Mouse (Mus musculus) adrenal gland, adult 8-10 months (tissue): ENCODE data around the gene Spdef. TPM values are rescaled to one million over a fixed set of nuclear protein-coding genes. Genes with fewer than 3 reads are reported as not detected.

Source experiments
- DNase-seq: peaks from one replicate; pipeline ENCODE4 v3.0.0; 2022
- total RNA-seq, 4 experiments: library from RNA; stranded (reverse); gene quantifications; 2 replicates each; pipeline ENCODE4 v1.2.4; 2022

Gene Spdef
- total RNA-seq, 4 experiments from 2014 or later, result 0.37 TPM; not detected in 3

DNA sequence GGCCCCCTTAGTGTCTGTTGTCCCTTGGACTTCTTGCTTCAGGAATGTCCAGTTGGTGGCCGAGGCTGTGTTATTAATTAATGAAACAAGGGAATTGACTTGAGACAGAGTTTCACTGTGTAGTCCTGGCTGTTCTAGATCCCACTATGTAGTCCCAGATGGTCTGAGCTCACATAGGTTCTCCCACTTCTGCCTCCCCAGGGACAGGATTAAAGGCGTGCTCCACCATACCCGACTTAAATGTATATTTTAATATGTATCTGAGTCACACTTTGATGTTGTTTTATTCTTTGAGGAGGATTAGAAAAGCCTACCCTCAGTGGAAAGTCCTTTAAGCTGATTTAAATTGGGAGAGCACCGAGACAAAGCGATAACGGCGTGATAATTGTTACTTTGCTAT lies 52.5 kb downstream of the Spdef start:
- no peak for DNase-seq

DNA sequence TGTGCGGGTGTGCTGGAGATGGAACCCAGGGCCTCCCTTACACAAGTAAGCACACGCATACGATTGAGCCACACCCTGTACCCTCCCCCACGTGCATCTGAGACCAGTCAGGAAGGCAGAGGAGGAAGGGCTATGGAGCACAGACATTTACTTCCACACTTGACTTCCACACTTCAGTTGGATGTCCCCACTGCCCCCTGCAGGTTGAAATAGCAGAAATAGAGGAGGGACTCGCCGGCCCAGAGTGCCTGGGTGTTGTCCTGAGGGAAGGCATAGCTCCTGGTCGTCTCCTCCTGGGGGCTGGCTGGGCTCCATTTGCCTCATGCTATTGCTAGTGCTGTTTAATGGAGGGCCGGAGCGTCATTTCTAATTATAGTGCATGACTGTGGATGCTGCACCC lies 53.3 kb downstream of the Spdef start:
- no peak for DNase-seq

DNA sequence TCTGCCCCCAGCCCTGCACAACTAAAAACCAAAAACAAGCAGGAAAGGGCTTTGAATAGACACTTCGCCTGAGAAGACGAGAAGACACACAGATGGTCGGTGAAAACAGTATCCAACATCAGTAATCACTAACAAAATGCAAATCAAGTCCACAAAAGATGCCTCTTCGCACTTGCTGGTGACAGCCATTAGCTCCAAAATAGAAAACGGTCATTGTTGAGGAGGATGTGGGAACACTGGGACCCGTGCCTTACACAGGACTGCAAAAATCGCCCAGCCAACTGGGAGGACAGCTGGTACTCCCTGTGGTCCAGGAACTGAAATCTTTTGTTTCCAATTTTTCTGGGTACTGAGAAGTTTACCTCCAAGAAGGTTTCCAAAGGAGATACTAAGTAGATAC lies 54.8 kb downstream of the Spdef start:
- no peak for DNase-seq

DNA sequence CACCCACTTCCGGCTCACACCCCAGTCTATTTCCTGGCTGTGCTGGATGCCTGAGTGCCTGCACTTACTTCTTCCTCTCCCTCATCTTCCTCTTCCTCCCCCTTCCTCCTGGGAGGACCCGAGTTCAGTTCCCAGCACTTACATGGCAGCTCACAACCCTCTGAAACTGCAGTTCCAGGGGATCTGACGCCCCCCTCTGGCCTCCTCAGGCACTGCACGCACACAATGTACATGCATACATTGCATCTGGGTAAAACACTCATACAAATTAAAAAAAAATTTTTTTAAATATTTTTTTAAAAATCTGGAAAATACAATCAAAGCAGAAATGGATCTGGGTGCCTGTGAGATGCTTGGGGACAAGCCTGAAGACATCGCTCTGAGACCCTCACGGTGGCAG lies 57.0 kb downstream of the Spdef start:
- DNase-seq, result no peak

Other genes starting within 250 kb of the Spdef start
- gene Grm4, start 207.6 kb downstream of the Spdef start, total RNA-seq, result 1 to 10 TPM; 2.6 to 3.9 (median 3.2) TPM
- gene Hmga1, start 172.5 kb downstream of the Spdef start, total RNA-seq, result 10 to 100 TPM; 14.7 to 23.4 (median 20.9) TPM
- 10 to 100 TPM; 22.9 to 29.4 (median 23.4) TPM for gene AI413582, start 163.2 kb downstream of the Spdef start, total RNA-seq
- gene Nudt3, start 105.5 kb downstream of the Spdef start, total RNA-seq, result 100 to 1,000 TPM; 194 to 226 (median 212) TPM
- not detected for gene RPS10-NUDT3, start 93.7 kb downstream of the Spdef start, total RNA-seq
- 100 to 1,000 TPM; 828 to 975 (median 886) TPM for gene Rps10, start 92.3 kb downstream of the Spdef start, total RNA-seq
- gene Pacsin1, start 73.4 kb downstream of the Spdef start, total RNA-seq, result 10 to 100 TPM in 1 of 4 experiments, 1 to 10 TPM in 3; 3.9 to 11.2 (median 7.9) TPM
- 100 to 1,000 TPM; 149 to 177 (median 165) TPM for gene D17Wsu92e, start 91.7 kb upstream of the Spdef start, total RNA-seq
- 10 to 100 TPM; 58.4 to 66.3 (median 59.3) TPM for gene Snrpc, start 109.2 kb upstream of the Spdef start, total RNA-seq
- 10 to 100 TPM; 35.3 to 36.2 (median 35.8) TPM for gene Uhrf1bp1, start 127.5 kb upstream of the Spdef start, total RNA-seq
- 10 to 100 TPM; 25.5 to 40.1 (median 32.6) TPM for gene Anks1, start 180.4 kb upstream of the Spdef start, total RNA-seq
- 10 to 100 TPM; 34.3 to 42.2 (median 35.7) TPM for gene Taf11, start 180.9 kb upstream of the Spdef start, total RNA-seq